Mouse (Mus musculus) cerebellum, adult 2 months (tissue): ENCODE results near the gene Arhgef3. TPM values are rescaled to one million over a fixed set of nuclear protein-coding genes. Genes with fewer than 3 reads are reported as not detected.

ENCODE experiments used
- DNase-seq, 2 experiments: peaks; one replicate each; pipeline ENCODE4 v3.0.0; 2021
- H3K27ac ChIP-seq: fragments of 200-500 bp; 2 replicates; pipeline ENCODE4 v1.5.1; 2012; ENCODE audit warnings: low read length, control low read depth, inconsistent platforms; ENCODE audit not compliant: insufficient read depth
- H3K27me3 ChIP-seq: fragments of 200-500 bp; 2 replicates; pipeline ENCODE4 v1.6.1; 2012; ENCODE audit warnings: inconsistent platforms, mild to moderate bottlenecking, low read length, moderate library complexity; ENCODE audit not compliant: control insufficient read depth, insufficient read depth
- H3K4me1 ChIP-seq: fragments of 200-500 bp; 2 replicates; pipeline ENCODE4 v1.6.1; 2011; ENCODE audit warnings: low read length; ENCODE audit not compliant: control insufficient read depth, insufficient read depth
- H3K4me3 ChIP-seq: fragments of 200-500 bp; replicated peaks from 2 replicates; pipeline ENCODE3; 2011; ENCODE audit warnings: mild to moderate bottlenecking, low read depth, low read length, control low read depth; ENCODE audit not compliant: insufficient read depth
- CTCF ChIP-seq: fragments of 200-500 bp; IDR thresholded peaks from 2 replicates; pipeline ENCODE4 v1.5.1; 2011; ENCODE audit warnings: low read depth, mild to moderate bottlenecking, control low read depth, low read length, moderate library complexity, borderline replicate concordance; ENCODE audit not compliant: insufficient read depth
- POLR2A ChIP-seq: fragments of 200-500 bp; IDR thresholded peaks from 2 replicates; pipeline ENCODE4 v1.6.1; 2011; ENCODE audit warnings: low read length, control low read depth, borderline replicate concordance; ENCODE audit not compliant: insufficient read depth
- WGBS: fragments of 180-500 bp; shearing (Covaris S2); methylation state at CpG from one replicate; pipeline ENCODE4 v1.1.7; 2018; 5-methylcytosine and 5-hydroxymethylcytosine counted together
- polyA plus RNA-seq: library from polyadenylated mRNA; depleted of rRNA; stranded (reverse); fragments of >200 nt; gene quantifications from 2 replicates; pipeline ENCODE4 v1.2.3, GENCODE M21; 2012; rRNA removed

Gene Arhgef3
- polyA plus RNA-seq: 54.5 and 54.8 TPM in 2 replicates

DNA sequence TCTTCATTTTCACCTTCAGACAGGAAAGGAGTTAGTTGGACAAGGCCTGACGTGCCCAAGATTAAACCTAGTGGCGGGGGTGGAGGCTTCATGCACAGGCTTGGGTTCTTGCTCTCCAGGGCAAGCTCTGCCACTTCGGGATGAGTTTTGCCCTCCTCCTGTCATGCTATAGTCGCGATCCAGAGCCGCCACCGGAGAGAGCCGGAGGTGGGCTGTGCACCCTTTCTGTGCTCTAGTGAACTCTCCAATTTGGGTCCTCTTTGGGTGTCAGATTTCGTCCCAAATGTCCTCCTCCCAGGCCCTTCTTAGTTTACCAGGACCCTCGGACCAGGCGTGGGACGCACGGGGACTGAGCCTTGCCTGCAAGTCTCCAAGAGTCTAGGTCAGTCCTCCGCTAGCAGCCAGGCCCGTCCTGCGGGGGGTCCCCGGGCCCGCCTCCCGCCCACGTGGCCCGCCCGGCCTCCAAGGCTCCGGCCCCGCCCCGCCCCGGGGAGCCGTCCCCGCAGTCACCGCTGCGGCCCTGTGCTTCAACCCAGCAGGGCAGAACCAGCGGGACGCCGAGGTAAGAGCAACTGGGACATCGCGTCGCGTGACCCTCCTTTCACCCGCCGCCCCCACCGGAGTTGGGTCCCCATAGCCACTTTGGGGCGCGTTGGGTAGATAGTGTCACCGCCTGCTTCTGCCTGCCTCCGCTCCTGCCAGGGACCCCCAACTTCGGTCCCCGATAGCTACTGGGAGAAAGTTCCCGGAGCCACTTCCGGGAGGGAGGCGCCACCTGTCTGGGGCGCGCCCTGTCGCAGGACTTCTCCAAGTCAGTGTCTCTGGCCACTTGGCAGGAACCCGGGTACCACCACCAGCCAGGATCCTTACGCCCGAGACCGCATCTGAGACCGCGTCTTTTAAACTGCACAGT, at the start of gene Arhgef3:
Arhgef3 (plus strand) TSS at position 538 of the 913 bp plus-strand sequence.
- H3K4me1 ChIP-seq: peaks cover 8% of the 10 kb centered on the region
- H3K27ac ChIP-seq: no peak within 1 kb of the TSS
- DNase-seq: peak; percentile 12 to 28
- H3K27me3 ChIP-seq: no peaks in the 10 kb centered on the region
- TF ChIP-seq CTCF (no peak), POLR2A (no peak)
- 2% methylated on average over 58 of the region's 58 CpGs for WGBS
- peak within 1 kb of the TSS; percentile 41 for H3K4me3 ChIP-seq

DNA sequence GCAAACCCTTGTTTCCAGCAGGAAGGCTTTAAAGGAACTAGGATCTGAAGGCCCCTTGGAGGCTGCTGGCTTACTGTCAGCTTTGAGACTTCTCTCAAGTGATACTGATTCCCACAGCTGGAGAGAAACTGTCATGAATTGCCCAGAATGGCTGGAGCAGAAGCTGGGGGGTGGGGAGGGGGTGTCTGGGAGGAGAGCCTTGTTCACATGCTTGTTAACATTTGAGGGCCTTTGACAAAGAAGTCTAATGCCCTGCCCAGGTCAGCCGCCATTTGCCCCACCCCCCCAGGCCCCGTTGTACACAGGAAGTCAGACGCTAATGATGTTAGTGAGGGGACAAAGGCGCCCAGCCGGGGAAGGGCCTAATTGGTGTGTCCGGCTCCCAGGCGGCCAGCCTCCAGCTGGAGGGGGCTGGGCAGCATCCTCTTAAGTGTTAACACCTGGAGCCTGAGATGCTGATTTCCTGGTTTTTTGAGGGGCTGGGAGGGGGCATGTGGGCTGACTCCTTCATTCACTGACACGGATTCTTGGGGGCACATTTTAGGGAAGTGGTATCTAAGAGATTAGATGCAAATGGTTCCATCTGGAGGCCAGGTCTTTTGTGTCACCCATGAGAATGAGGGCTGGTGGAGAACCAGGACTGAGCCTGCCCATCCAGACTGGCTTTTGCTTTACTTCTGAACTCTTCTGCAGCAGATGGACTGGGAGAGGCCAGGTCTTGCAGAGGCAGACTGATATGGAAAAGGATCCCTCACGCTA, 48.3 kb upstream of the Arhgef3 start:
- TF ChIP-seq POLR2A (no peak), CTCF (no peak)
- H3K4me3 ChIP-seq: no peak overlapping the region
- H3K27me3 ChIP-seq: no peaks in the 10 kb centered on the region
- no peak overlapping the region for H3K27ac ChIP-seq
- 33% methylated on average over 9 of the region's 9 CpGs for WGBS
- H3K4me1 ChIP-seq: no peaks in the 10 kb centered on the region
- no peak for DNase-seq

DNA sequence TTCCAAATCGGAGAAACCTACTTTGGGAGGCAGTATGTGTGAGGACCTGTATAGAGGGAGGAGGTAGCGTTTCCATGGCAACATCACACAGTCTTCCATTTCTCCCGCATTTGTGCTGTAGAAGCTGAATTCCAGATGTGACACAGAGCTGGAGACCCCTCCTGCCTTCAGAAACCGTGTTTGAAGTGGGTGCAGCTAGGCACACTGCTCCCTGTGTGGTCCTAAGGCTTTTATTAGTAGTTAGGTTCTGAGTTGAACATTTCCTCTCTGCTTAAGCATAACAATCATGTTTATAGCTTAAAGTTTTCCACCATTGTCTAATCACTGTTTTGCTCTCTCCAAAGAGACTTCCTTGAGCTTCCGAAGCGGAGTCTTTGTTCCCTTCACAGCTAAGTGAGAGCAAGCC, 46.8 kb upstream of the Arhgef3 start:
- no peak for DNase-seq
- Histone ChIP-seq H3K27me3 (no peaks in the 10 kb centered on the region), H3K4me1 (no peaks in the 10 kb centered on the region), H3K27ac (no peak overlapping the region), H3K4me3 (no peak overlapping the region)
- 58% methylated on average over 6 of the region's 6 CpGs for WGBS
- TF ChIP-seq POLR2A: no peak
- no peak for TF ChIP-seq CTCF

DNA sequence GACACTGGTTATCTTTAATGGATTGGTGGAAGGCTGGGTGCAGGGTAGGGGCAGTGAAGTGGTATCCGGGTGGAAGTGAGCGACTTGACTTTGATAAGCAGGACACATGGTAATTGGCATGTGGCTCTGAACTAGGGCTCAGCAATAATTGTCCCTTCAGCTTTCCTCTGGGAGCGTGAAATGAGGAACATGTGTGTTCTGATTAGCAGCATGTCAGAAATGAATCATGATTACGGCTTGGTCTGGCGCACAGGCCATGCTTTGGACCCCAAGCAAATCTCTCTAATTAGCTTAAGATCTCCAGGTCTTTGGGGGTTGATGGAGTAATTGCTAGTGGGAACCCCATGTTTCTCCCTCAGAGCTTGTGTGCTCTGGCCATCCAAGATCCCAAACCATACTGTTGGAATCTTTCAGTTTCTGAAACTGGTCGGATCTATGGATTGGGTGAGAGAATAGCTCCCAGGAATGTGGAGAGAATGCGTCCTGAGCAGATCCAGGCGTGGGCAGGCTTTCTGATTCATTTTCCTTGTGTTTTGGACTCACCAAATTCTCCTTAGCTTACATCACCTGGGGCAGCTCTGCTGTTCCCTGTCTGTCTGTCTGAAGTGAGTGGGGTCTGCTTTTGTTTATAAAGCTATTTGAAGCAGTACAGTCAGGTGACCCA, 45.1 kb upstream of the Arhgef3 start:
- no peak for DNase-seq
- TF ChIP-seq CTCF: no peak
- 51% methylated on average over 8 of the region's 8 CpGs for WGBS
- no peaks in the 10 kb centered on the region; the same call in 1 of the 2 replicates for H3K27me3 ChIP-seq
- H3K4me3 ChIP-seq: no peak overlapping the region
- no peaks in the 10 kb centered on the region for H3K4me1 ChIP-seq
- no peak overlapping the region for H3K27ac ChIP-seq

DNA sequence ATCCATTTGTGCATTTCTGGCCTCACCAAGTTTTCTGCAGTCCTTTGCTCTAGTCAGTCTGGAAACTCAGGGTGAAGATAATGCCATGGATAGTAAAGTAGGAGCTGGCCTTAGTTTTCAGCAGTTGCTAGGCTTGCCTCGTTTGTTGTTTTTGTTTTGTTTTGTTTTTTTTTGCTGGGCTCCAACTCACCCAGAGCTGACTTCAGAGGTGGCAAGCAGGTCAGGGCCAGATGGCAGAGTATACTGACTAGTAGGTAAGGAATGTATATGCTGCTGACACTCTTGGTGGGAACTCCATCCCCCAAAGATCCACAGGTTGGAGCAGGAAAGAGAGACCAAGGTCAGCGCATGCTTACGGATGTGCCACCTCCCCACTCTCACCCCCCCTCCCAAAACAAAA, 44.6 kb upstream of the Arhgef3 start:
- 74% methylated on average over 3 of the region's 3 CpGs for WGBS
- no peaks in the 10 kb centered on the region; the same call in 1 of the 2 replicates for H3K27me3 ChIP-seq
- no peak for TF ChIP-seq CTCF
- no peak for TF ChIP-seq POLR2A
- no peak overlapping the region for H3K4me3 ChIP-seq
- DNase-seq: no peak
- H3K4me1 ChIP-seq: no peaks in the 10 kb centered on the region
- no peak overlapping the region for H3K27ac ChIP-seq

DNA sequence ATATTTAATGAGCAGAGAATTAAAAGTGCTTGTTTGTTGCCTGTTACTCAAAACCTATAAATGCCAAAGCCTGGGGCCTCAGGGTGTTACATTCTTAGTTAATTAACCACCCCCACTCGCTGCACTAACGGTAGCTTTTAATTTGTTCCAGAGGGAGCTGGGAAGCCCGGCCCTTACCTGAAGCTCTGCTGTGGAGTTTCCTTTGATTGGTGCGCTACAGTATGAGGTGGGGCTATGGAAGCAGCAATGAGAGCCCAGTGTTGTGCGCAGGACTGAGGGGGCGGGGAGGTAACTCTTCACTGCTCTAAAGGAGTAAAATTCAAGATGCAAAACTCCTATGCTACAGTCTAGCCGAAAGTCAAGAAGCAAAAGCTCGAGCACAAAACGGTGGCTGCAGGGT, 43.9 kb upstream of the Arhgef3 start:
- TF ChIP-seq CTCF (no peak), POLR2A (no peak)
- Histone ChIP-seq H3K27me3 (no peaks in the 10 kb centered on the region; the same call in 1 of the 2 replicates), H3K4me3 (no peak overlapping the region), H3K27ac (no peak overlapping the region), H3K4me1 (no peaks in the 10 kb centered on the region)
- DNase-seq: no peak
- WGBS: 64% methylated on average over 9 of the region's 9 CpGs

DNA sequence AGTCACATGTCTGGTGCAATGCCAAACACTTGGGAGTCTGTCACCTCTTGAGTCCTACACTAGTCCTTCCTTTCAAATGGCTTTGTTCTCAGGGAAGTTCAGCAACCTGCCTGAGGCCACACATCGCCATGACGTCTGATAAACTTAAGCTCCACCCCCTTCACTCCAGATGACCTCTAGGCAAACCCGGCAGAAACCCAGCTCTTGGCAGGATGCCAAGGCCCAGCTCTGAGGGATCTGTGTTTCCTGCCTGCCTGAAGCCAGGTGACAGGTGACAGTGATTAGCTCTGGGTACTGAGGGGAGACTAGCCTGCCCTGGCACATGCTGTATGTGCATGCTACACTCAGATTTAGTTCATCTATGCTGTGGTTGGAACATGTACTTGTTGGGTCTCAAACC, 42.7 kb upstream of the Arhgef3 start:
- Histone ChIP-seq H3K4me3 (no peak overlapping the region), H3K27ac (no peak overlapping the region), H3K4me1 (no peaks in the 10 kb centered on the region), H3K27me3 (no peaks in the 10 kb centered on the region; the same call in 1 of the 2 replicates)
- DNase-seq: no peak
- 25% methylated on average over 3 of the region's 3 CpGs for WGBS
- no peak for TF ChIP-seq POLR2A
